Mouse (Mus musculus) hindbrain, embryonic 12.5 days (tissue): ENCODE results near the gene Tgfbr3. TPM values are rescaled to one million over a fixed set of nuclear protein-coding genes. Genes with fewer than 3 reads are reported as not detected.

Experiments
- ATAC-seq: fragments of 200-750 bp; cut with Nextera tagmentation; 2 replicates; pipeline ENCODE4 v1.8.0; 2017; ENCODE audit warnings: moderate TSS enrichment; ENCODE audit not compliant: low FRiP score
- H3K27ac ChIP-seq: fragments of 300-500 bp; sonication (generic); 2 replicates; pipeline ENCODE4 v1.5.1; 2016; ENCODE audit warnings: mild to moderate bottlenecking
- H3K27me3 ChIP-seq: fragments of 300-500 bp; sonication (generic); 2 replicates; pipeline ENCODE4 v1.6.1; 2016; ENCODE audit warnings: mild to moderate bottlenecking
- H3K36me3 ChIP-seq: fragments of 300-500 bp; sonication (generic); 2 replicates; pipeline ENCODE4 v1.6.1; 2016; ENCODE audit warnings: mild to moderate bottlenecking
- H3K4me1 ChIP-seq: fragments of 300-500 bp; sonication (generic); 2 replicates; pipeline ENCODE4 v1.6.1; 2016
- H3K4me2 ChIP-seq: fragments of 300-500 bp; sonication (generic); replicated peaks from 2 replicates; pipeline ENCODE4 v1.6.1; 2016; ENCODE audit warnings: mild to moderate bottlenecking
- H3K4me3 ChIP-seq: fragments of 300-500 bp; sonication (generic); 2 replicates; pipeline ENCODE4 v1.5.1; 2016; ENCODE audit warnings: mild to moderate bottlenecking
- H3K9ac ChIP-seq: fragments of 300-500 bp; sonication (generic); 2 replicates; pipeline ENCODE4 v1.6.1; 2016; ENCODE audit warnings: mild to moderate bottlenecking, moderate library complexity
- H3K9me3 ChIP-seq: fragments of 300-500 bp; sonication (generic); replicated peaks from 2 replicates; pipeline ENCODE4 v1.6.1; 2016; ENCODE audit warnings: mild to moderate bottlenecking
- WGBS: fragments of 180-500 bp; shearing (Covaris S2); methylation state at CpG from one replicate; pipeline ENCODE4 v1.1.7; 2016; 5-methylcytosine and 5-hydroxymethylcytosine counted together
- polyA plus RNA-seq: library from polyadenylated mRNA; unstranded; fragments of >200 nt; fragmentation: Nextera tagmentation; extraction: Ambion mirVana; gene quantifications from 2 replicates; pipeline ENCODE4 v1.2.1, GENCODE M21; 2016

The Tgfbr3 gene
- polyA plus RNA-seq, 1 experiment from 2014 or later, result 12.0 TPM

DNA sequence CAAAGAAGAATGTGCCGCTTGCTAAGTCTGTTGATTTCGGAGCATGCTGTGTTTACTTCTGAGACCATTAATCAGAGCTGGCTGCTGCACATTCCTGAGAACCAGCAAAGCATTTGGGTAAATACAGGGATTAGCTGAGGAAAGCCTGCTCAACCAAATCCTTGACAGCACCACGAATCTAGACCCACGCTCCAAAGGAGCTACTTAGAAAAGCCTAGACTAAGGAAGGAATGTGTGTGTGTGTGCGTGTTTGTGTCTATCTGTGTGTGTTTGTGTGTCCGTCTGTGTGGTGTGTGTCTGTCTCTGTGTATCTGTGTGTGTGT, 20.5 kb downstream of the Tgfbr3 start:
- Histone ChIP-seq H3K9ac (no peak overlapping the region), H3K36me3 (no peaks in the 10 kb centered on the region), H3K4me2 (no peak overlapping the region), H3K4me3 (no peak overlapping the region), H3K27me3 (no peaks in the 10 kb centered on the region), H3K4me1 (peaks cover 17% of the 10 kb centered on the region), H3K27ac (no peak overlapping the region), H3K9me3 (no peaks in the 10 kb centered on the region)
- ATAC-seq, result no peak; the same call in 1 of the 2 replicates
- WGBS, result 19% methylated on average over 6 of the region's 6 CpGs

DNA sequence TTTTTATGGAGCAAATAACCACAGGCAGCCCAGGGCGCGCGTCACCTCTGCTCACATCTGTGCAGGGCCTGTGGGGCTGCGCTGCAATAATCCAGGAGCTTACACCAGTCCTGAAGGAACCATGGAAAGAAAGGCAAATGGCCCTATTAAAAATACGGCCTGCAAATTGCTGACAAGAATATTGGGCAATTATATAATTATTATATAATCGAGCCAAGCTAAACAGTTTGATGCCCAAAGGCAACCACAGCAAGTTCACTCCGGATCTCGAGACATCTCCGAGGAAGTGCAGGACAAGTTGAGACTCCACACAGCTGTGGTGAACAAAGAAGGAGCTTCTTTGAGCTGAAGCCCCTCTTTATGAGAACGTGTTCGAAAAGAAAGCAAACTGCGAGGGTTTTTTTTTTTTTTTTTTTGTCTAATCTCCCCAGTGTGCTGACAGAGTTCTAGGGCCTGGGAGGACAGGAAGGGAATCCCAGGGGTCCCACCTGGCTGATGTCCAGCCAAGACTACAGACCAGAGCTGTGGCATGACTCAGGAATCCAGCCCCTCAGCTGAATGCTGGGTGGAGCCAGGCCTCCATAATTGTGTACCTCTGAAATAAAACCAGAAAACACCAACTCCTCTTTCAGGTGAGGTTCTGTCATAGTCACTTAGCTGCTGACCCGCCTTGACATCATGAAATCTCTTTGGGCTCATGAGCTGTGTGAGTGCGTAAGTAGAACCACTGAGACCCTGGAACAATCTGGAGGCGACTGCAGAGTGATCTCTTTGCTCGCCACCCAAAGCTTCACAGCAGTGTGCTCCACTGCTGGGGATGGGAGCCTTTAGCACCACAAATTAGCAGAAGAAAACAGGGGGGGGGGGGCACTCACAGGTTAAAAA, 21.1 kb downstream of the Tgfbr3 start:
- Histone ChIP-seq H3K27ac (no peak overlapping the region), H3K36me3 (no peaks in the 10 kb centered on the region), H3K4me1 (peaks cover 17% of the 10 kb centered on the region), H3K9me3 (no peaks in the 10 kb centered on the region), H3K4me3 (no peak overlapping the region), H3K27me3 (no peaks in the 10 kb centered on the region), H3K4me2 (no peak overlapping the region), H3K9ac (no peak overlapping the region)
- no peak for ATAC-seq
- 50% methylated on average over 16 of the region's 16 CpGs for WGBS

DNA sequence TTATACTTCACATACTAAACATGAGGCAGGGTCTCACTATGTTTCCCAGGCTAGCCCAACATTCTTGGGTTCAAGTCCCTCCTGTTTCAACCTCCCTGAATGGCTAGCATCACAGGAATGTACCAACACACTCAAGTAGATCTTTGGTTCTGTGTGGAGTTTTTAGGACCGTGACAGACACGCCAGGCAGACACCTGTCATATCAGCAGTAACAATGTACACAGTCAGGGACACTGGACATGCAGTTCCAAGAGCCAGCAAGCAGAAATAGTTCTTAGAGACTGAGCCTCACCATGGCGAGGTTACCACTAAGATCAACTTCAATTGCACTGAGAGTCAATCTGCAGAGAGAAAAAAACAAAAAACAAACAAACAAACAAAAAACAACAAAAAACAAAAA, 22.9 kb downstream of the Tgfbr3 start:
- 86% methylated on average over 3 of the region's 3 CpGs for WGBS
- H3K36me3 ChIP-seq, result no peaks in the 10 kb centered on the region
- H3K9ac ChIP-seq, result no peak overlapping the region
- H3K27ac ChIP-seq, result no peak overlapping the region
- no peak overlapping the region for H3K4me3 ChIP-seq
- ATAC-seq, result no peak
- H3K27me3 ChIP-seq, result no peaks in the 10 kb centered on the region
- H3K4me2 ChIP-seq, result no peak overlapping the region
- H3K9me3 ChIP-seq, result no peaks in the 10 kb centered on the region
- H3K4me1 ChIP-seq, result peaks cover 10% of the 10 kb centered on the region

DNA sequence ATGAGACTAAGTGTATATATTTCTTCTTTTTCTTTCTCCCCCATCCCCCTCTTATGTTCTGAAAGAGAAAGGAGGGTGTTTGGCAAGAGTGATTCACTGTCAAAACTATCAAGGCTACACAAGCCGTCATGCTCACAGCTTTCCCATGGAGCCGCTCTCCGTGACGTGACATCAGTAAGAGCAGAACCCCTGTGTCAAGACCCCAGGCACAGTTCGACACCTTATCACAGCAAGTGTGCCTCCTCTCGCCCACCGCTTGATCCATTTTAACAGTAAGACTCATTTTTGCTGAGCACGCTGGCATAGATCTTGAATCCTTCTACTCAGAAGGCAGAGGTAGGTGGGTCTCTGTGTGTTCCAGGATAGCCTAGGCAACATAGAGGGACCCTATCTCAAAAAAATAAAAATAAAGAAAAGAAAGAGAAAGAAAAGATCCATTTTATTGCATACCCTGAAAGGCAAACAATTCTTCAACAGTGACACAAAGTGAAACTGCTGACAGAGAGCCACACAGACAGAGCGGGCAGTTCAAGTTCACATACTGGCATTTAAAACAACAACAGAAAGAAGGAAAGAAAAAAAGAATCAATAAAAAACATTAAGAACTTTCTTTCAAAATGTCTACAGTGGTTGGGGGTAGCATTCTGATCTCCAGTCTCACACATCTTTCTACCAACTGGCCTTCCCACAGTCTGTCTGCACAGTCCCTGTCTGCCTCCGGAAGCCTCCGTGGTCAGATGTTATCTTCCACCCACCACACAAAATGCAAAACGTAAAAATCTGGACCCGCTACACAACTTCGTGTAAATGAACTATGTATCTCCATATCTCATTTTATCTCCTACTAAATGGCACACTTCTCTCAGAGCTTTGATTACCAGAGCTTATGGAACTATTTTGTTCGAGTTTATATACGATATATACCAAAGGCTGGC, 24.7 kb downstream of the Tgfbr3 start:
- no peak for ATAC-seq
- Histone ChIP-seq H3K27me3 (no peaks in the 10 kb centered on the region), H3K9ac (no peak overlapping the region), H3K4me2 (no peak overlapping the region), H3K27ac (no peak overlapping the region), H3K4me3 (no peak overlapping the region), H3K4me1 (peaks cover 10% of the 10 kb centered on the region), H3K36me3 (no peaks in the 10 kb centered on the region), H3K9me3 (no peaks in the 10 kb centered on the region)
- WGBS, result 94% methylated on average over 16 of the region's 16 CpGs

DNA sequence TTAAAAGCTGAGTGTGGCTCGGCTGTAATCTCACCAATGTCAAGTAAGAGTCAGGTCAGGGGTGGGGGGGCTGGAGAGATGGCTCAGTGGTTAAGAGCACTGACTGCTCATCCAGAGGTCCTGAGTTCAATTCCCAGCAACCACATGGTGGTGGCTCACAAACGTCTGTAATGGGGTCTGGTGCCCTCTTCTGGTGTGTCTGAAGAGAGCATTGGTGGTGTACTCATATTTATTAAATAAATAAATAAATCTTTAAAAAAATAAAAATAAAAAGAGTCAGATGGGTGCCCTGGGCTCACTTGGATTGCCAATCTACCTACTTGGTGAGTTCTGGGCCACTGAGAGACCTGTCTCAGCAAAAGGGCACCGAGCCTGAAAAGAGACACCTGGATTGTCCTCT, 25.6 kb downstream of the Tgfbr3 start:
- H3K9me3 ChIP-seq, result no peaks in the 10 kb centered on the region
- no peak overlapping the region for H3K4me3 ChIP-seq
- ATAC-seq, result no peak
- no peak overlapping the region for H3K4me2 ChIP-seq
- WGBS, result 90% methylated on average over 3 of the region's 3 CpGs
- H3K4me1 ChIP-seq, result peaks cover 5% of the 10 kb centered on the region
- no peak overlapping the region for H3K27ac ChIP-seq
- no peak overlapping the region for H3K9ac ChIP-seq
- no peaks in the 10 kb centered on the region for H3K27me3 ChIP-seq
- no peaks in the 10 kb centered on the region for H3K36me3 ChIP-seq

DNA sequence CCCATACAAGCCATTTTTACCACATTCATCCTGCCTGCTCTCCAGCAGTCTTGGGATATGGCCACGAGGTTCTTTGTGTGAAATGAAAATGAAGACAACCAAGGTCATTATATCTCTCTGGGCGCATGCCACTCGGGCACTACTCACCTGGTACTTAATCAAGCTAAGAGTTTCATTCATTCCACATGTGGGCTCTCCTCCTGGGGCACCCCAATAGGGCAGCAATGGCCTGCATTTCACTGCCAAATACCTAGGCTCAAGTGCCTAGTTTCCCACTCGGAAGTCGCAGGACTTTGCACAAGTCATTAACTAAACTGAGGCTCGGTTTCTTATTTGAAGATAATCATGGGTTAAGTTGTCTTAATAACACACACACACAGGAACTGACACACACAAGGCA, 27.5 kb downstream of the Tgfbr3 start:
- Histone ChIP-seq H3K4me1 (no peaks in the 10 kb centered on the region), H3K4me2 (no peak overlapping the region), H3K9me3 (no peaks in the 10 kb centered on the region), H3K4me3 (no peak overlapping the region), H3K27me3 (no peaks in the 10 kb centered on the region), H3K9ac (no peak overlapping the region), H3K36me3 (no peaks in the 10 kb centered on the region), H3K27ac (no peak overlapping the region)
- ATAC-seq, result no peak
- WGBS, result 83% methylated on average over 6 of the region's 6 CpGs

DNA sequence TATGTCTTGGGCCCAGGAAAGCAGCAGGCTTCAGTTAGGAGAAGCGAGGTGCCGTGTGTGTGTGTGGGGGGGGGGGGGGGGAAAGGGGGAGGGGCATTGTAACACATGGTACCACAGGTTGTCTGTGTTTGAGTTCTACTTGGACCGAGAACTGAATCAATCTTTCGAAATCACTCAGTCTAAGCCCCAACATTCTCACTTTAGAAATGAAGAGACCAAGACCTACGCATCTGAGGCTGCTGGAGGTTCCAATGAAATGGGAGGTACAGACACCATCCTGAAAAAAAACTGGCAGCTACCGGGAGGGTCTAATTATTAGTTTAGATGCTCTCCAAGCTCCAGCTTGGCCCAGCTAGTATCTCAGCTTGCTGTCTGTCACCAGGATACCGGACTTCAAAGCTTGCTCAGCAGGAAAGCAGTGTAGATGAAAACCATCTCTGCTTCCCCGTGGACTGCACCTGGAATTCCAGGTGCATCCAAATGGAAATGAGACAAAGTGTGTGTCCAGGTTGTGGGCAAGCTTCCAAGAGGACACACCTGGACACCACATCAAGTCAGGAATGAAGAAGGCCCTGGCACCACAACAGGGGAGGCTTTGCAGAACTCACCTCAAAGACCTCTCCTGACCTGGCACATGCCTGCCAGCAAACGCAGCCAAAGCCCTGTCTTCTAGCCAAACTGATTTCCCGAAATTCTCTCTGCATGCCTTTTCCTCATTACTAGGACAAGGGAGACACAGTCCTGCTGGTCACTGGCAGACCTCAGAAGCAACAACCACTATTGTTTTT, 28.5 kb downstream of the Tgfbr3 start:
- no peak for ATAC-seq

DNA sequence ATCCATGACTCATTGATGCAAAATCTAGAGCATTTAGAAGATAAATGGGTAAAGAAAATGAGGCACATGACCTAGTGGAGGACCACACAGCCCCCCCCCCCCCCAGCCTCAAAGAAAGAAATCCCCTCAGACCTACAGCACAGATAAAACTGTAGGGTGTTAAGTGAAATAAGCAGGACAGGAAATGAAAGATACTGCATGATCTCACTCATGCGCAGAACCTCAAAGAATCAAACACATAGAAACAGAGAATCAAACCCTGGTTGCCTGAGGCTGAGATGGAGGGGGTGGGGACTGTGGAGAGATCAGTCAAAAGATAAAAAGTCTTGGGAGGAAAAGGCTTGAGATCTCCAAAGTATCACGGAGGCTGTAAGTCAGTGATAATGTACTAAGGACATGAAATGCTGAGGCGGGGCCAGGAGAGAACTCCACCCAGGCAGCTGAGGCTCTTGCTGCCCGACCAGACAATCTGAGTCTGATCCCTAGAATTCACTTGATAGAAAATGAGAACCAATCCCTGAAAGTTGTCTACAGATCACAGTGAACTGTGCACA, 29.9 kb downstream of the Tgfbr3 start:
- H3K4me2 ChIP-seq, result no peak overlapping the region
- WGBS, result 83% methylated on average over 4 of the region's 4 CpGs
- H3K4me3 ChIP-seq, result no peak overlapping the region
- no peaks in the 10 kb centered on the region for H3K27me3 ChIP-seq
- 0 out of 2 replicates have a peak, but pooled peaks cover 2% of the 10 kb centered on the region for H3K9me3 ChIP-seq
- no peak overlapping the region for H3K27ac ChIP-seq
- H3K9ac ChIP-seq, result no peak overlapping the region
- H3K4me1 ChIP-seq, result no peaks in the 10 kb centered on the region
- no peak for ATAC-seq
- H3K36me3 ChIP-seq, result no peaks in the 10 kb centered on the region

More for the DNA sequence above, 28.5 kb downstream of the Tgfbr3 start:
- Histone ChIP-seq H3K9ac (no peak overlapping the region), H3K4me3 (no peak overlapping the region), H3K4me1 (no peaks in the 10 kb centered on the region), H3K4me2 (no peak overlapping the region), H3K27ac (no peak overlapping the region), H3K27me3 (no peaks in the 10 kb centered on the region), H3K36me3 (no peaks in the 10 kb centered on the region), H3K9me3 (no peaks in the 10 kb centered on the region)
- WGBS, result 68% methylated on average over 10 of the region's 10 CpGs

DNA sequence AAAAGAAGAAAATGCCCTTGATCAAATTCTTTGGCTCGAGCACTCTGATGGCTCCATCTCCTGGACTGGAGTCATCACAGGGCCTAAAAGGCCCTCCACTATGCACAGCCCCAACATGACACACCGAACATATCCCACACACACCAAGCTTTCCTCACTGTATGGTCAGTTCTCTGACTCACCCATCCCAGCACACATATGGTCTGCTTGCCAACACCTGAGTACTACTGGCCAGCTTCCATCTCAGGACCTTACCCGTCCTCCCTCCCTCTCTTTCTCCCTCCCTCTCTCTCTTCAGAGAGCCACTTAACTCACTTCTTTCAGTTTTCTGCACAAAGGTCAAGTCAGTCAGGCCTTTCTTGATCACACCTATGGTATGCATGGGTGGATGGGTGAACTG, 36.0 kb downstream of the Tgfbr3 start:
- no peak for ATAC-seq
- 96% methylated on average over 3 of the region's 3 CpGs for WGBS
- H3K36me3 ChIP-seq, result no peaks in the 10 kb centered on the region
- H3K9ac ChIP-seq, result no peak overlapping the region
- H3K4me2 ChIP-seq, result no peak overlapping the region
- H3K27ac ChIP-seq, result no peak overlapping the region
- H3K4me3 ChIP-seq, result no peak overlapping the region
- peaks cover 24% of the 10 kb centered on the region for H3K4me1 ChIP-seq
- H3K9me3 ChIP-seq, result 0 out of 2 replicates have a peak, but pooled peaks cover 2% of the 10 kb centered on the region
- H3K27me3 ChIP-seq, result peaks cover 26% of the 10 kb centered on the region

DNA sequence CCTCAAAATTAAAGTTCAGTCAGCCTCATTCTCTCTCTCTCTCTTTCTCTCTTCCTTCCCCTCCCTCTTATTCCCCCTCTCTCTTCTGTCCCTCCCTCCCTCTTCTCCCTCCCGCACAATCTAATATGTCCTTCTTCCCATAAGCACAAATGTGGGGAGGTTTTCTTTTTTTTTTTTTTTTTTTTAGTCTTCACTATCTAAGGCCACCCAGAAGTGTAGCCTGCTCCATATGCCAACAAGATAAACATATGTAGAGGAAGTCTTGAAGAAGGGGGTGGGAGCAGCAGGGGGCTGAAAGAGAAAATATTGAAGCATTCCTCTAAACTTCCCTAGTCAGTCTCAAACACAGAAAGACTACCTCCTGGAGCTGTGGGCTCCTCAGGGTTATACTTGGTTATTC, 37.0 kb downstream of the Tgfbr3 start:
- Histone ChIP-seq H3K4me3 (no peak overlapping the region), H3K4me2 (no peak overlapping the region), H3K9me3 (0 out of 2 replicates have a peak, but pooled peaks cover 2% of the 10 kb centered on the region), H3K36me3 (no peaks in the 10 kb centered on the region), H3K27ac (no peak overlapping the region), H3K4me1 (peaks cover 27% of the 10 kb centered on the region), H3K27me3 (peaks cover 26% of the 10 kb centered on the region), H3K9ac (no peak overlapping the region)
- WGBS, result 73% methylated on average over 1 of the region's 1 CpGs
- ATAC-seq, result peak; percentile 38; the same call in 1 of the 2 replicates

DNA sequence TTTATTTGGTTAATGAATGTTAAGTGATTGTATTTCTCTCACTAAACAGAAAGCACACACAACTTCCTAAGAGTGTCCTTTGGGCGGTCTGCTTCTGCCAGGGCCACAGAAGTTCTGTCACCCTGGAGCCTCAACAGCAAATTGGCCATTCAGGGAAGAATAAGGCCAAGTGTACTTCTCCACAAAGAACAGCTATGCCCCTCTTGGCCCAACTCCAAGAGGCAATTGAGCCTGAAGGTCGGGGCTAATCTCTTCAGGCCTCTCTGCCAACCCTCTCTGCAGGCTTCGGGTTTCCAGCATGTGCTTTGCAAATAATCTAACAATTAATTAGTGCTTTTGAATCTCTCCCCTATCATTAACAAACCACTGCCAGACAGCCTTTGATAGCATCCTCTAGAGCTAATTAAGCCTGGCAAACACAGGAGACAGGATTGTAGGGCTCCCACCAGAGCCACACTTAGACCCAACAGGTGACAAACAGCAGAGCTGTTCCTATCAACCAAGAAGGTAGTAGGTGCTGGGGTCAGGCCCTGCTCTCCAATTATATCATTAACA, 37.6 kb downstream of the Tgfbr3 start:
- H3K27ac ChIP-seq, result no peak overlapping the region
- no peak overlapping the region for H3K9ac ChIP-seq
- ATAC-seq, result peak; percentile 77
- no peaks in the 10 kb centered on the region for H3K36me3 ChIP-seq
- no peak overlapping the region for H3K4me2 ChIP-seq
- 0 out of 2 replicates have a peak, but pooled peaks cover 2% of the 10 kb centered on the region for H3K9me3 ChIP-seq
- H3K4me1 ChIP-seq, result peaks cover 27% of the 10 kb centered on the region
- H3K27me3 ChIP-seq, result peaks cover 26% of the 10 kb centered on the region
- no peak overlapping the region for H3K4me3 ChIP-seq
- WGBS, result 7% methylated on average over 3 of the region's 3 CpGs
